Mouse (Mus musculus): ENCODE data around the gene Farp1.
"Not testable (repeated sequence)": the region's sequence is repeated elsewhere in the genome, so short reads cannot be mapped to it uniquely, and the experiment has no call there.

Farp1 gene

DNA sequence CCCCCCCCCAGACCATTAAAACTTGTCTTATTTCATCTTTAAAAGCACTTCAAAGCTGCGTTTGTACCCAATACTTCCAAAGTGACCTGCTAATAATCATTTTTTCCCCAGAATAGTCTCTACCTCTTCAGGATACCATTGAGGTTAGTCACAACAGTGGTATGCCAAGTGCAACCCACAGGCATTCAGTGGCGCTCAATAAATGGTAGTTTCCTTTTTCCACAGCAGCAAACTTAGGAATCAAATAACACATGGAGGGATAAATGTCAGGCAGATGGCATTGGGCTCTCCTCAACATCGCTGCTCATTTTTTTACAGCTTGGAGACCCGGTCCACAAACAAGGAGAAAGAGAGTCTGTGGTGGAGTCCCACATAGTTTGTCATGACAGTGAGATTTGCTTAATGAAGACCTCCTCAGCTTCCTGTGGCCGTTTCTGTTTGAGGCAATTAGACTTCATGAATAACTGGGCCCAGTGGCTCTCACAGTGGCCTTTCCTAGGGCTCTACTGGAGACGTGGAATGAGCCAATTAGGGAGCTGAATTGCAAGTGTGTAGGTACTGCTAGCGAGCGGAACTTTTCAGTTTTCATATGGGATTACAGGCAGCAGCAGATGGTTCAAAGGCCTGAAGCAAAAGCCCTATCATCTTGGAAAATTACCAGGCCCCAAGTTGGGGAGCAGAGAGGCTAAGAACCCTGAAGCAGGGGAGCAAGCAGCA, 148.6 kb downstream of the Farp1 start:
- no peak for DNase-seq (ENCODE audit: low spot score)

DNA sequence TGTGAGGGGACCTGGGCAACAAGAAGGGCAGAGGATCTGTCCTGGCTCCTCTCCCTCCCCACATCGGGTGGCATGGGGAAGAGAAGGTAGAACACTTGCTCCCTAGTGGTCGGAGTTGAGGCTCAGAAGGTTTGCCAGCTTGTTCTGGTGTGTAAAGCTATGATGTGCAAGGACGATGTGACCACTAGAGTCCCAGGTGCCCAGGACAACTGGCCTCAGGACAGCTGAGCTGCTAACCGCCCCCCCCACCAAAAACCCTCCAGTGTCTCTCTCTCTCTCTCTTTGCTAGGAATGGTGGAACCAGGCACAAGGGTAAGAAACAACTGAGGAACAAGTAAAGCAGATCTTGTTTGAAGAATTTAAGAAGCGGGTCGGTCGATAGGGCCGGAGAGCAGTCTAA, 149.4 kb downstream of the Farp1 start:
- DNase-seq (ENCODE audit: low spot score) = no peak

DNA sequence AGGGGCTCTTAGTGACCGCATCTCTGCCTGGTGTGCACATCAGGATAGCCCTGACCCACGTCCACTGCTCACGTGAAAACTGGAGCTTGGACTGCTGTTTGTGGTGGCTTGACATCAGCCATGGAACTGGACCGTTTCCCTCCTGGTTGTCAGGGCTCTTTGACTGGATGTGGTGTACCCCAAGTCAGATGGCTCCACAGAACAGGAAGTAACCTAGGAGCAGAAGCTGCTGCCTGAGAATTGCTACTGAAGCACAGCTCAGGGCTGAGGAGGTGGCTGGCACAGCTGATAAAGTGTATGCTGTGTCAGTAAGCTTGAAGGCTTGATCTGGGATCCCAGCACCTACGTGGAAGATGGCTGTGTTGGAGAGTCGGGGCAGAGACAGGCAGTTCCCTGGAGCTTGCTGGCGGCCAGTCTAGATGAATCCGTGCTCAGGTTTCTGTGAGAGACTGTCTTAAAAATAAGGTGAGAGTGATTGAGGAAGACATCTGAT, 151.4 kb downstream of the Farp1 start:
- no peak for DNase-seq (ENCODE audit: low spot score)

DNA sequence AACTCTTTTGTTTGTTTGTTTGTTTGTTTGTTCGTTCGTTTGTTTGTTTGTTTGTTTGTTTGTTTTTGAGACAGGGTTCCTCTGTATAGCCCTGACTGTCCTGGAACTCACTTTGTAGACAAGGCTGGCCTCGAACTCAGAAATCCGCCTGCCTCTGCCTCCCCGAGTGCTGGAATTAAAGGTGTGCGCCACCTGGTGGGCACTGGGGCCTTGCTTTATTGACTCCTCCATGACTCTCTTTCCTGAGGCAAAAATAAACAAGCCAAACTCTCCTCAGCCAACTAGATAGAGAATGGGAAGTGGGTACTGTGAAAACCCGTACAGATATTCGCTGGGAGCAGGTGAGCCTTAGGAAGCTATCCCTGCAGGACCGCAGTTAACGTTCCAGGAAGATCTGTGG, 154.8 kb downstream of the Farp1 start:
- DNase-seq (ENCODE audit: low spot score) = not testable (repeated sequence)

DNA sequence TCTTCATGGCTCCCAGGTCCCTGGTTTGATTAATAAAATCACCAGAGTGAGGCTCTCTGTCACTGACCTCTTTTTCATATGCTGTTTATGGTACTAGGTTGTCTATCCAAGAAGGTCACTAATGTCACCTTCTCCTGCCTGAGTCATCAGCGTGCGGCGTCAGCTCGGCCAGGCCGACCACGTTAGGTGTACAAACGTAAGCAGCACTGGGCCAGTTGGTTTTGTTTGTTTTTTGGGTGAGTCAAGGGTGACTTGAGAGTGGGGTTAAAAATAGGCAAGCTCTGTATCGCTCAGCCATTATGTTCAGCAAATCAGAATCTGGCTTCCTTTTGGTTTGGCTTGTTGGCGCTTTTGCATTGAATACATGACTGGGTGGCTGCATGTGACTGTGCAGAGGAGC, 155.4 kb downstream of the Farp1 start:
- DNase-seq (ENCODE audit: low spot score) = no peak

DNA sequence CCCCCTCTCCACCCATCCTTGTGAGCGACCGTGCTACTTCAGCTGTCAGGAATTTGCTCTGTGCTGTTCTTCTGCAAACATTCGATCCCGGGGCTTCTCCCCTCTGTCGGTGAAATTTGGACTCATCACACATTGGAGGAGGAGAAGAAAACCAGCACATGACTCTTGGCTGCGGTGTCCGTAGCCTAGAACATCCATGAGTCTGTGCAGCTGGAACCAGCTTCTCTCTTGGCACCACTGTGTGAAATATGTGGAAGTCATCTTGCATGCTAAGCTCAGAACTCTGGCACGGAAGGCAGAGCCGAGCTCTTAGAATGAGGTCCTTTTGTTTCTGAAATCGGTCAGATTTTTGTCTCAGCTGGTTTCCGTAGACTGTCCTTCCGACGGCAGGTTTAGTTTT, 156.7 kb downstream of the Farp1 start:
- DNase-seq (ENCODE audit: low spot score) = no peak

DNA sequence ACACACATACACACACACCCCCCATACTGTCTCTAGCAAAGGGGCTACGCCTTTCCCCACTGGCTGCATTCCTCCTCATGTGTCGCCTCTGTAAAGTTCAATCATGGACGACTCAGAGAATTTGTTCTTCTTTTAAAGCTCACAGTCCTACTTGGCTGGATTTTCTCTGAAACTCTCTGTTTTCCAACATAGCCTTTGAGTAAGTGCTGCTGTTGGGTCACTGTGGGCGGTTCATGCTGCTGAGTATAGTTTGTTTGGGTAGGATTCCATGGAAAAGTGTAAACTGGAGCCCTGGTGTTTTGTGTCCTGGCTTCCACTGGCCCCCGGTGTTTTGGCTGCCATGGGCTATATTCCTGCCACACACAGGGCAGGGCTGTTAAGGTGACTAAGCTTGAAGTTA, 157.4 kb downstream of the Farp1 start:
- DNase-seq (ENCODE audit: low spot score) = no peak

DNA sequence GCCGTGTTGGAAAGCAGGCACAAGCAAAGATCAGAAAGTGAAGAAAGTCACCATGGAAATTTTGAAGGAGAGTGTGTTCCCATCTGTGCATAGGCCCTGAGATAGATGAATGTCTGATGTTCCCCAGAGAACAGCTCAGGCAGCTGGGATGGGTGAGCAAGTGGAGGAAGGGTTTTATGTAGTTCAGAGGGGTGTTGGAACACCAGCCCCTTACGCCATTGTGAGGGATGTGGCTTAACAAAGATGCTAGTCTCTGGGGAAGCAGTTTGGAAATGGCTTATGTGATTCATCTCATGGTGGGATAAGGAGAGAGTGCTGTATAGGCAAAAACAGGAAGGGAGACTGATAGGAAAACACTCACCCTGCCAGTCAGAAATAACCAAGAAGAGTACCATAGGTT, 159.0 kb downstream of the Farp1 start:
- DNase-seq (ENCODE audit: low spot score) = no peak

DNA sequence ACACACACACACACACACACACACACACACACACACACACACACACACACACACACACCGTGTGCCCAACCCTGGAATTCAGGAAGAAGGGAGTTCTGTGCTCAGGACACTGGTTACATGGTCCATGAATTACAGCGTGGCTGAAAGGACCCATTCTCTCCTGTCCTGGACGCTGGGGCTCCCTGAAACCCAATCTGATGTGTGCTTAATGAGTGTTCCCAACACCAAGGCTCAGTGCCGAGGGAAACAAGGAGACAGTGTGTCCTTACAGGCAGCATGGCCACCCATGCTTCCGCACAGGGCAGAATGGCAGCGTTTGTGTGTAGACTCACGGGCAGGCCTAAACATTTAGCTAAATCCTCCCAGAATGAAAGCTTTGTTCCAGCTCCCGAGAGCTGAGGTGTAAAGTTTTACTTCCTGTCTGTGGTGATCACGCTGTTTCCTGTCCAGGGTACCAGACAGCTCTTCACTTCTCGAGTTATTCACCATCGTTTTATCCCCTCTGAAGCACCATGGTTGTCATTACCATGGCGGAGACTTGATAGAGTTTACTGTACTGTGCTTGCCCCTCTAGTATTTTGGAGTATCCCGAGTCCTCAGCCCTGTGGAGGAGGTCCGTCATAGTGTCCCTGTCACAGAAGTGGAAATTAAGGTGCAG, 164.0 kb downstream of the Farp1 start:
- DNase-seq (ENCODE audit: low spot score) = peak; percentile 39

DNA sequence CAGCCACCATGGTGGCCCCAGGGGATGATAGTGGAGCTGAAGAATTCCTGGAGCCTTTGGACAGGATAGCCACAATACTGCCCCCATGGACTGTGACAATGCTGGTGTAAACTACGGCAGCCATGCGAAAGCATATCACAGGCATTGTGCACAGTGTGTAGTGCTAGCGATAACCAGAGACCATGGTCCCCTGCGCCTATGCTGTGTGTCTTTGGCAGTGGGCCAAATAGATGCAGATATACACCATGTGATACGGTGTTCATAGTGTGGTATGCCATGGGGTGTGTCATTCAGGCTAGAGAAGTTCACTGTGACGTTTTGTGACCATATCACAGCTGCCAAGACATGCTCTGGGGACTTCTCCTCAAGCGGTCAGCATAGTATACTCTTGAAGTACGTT, 164.8 kb downstream of the Farp1 start:
- no peak for DNase-seq (ENCODE audit: low spot score)

DNA sequence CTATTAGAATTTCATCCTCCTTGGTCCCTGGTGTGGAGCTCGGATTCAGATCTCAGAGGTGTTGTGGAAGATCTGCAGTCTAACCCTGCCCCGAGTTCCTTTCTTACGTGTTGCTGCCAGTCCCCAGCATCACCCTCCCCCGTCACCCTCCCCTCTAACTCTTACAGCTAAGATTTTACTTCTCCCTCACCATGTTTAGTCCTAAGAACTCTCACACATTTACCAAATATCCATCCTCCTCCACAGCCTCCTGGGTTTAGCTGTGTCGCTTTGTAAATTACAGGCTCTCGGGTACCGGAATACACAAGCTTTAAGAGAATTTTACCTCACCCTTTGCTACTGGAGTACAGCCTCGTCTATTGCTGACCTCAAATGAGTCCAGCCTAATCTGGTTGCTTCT, 165.4 kb downstream of the Farp1 start:
- DNase-seq (ENCODE audit: low spot score) = no peak

DNA sequence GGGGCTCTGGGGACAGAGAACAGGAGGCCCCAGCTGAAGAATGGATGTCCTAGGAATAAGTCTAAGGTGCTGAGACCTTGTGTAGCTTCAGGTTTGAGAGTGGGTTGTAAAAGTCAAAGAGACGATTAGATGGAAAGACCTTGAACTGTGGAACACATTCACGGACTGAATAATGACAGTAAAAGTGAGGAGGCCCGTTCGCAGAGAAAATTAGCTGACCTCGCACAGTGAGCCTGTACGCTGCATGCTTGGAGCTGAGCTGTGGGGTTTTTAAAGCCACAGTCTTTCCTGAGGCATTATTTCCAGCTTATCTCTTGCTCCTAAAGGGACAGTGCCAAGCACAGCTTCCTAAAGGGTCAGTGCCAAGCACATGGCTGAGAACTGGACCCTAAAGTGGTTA, 166.2 kb downstream of the Farp1 start:
- no peak for DNase-seq (ENCODE audit: low spot score)

DNA sequence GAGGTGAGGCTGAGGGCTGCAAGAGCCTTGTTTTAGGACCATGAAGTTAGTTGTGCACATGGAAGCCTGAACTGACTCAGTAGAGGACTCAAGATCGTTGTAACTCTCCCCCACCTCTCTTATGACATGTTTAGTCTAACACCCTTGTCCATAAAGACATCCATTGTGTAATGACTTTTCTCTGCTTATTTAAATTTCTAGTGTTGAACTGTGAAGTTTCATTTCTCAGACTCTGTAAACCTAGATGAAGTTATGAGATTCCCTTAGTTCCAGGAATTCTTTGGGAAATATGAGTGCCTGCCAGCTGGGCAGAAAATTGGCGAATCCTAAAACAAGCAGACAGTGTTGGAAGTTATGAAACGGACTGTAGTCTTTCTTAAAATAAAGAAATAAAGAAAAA, 170.5 kb downstream of the Farp1 start:
- no peak for DNase-seq (ENCODE audit: low spot score)

DNA sequence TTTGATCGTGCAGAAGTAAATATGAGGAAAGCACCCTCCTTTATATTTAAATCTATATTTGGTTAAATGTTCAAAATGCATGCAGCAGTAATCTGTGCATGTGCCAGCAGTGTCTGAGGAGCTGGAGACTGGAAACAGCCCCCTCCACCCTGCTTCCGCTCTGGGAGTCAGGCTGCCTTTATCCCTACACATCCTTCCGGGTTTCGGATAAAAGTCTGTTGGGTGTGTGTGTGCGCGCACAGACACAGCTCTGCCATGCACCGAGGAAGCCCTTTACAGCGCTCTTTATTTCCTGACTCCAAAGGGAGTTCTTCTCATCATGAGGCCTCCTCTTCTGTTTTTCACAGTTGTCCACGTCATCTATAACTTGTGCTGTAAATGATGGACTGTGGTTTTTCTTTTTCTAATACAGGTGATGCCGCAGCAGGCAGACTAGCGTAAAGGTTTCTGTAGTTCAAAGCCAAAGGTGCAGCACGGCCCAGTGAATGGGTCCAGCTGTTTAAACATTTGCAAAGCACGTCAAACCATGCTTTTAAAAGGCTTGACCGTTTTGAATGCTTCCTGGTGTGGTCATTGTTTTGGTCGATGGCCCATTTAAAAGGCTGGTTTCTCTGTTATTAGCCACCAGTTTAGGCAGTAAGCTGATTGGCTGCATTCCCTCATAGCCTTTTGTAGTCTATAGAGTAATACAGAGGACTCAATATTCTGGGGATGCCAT, 172.6 kb downstream of the Farp1 start:
- no peak for DNase-seq (ENCODE audit: low spot score)

DNA sequence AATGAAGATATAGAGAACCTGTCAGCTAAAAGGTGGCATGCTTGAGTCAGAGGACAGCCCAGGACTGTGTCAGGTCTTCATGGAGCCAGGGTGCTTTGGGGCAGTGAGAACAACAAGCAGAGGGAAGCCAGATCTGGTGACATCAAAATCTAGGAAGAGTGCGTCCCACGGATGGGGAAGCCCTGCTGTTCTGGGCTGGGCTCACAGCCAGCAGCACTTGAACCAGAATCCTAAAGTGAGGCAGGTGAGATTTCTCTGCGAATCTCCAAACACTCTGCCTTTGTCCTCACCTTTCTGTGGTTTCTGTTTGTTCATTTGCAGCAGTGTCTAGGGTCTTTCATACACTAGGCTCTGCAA, 173.1 kb downstream of the Farp1 start:
- DNase-seq (ENCODE audit: low spot score) = no peak

DNA sequence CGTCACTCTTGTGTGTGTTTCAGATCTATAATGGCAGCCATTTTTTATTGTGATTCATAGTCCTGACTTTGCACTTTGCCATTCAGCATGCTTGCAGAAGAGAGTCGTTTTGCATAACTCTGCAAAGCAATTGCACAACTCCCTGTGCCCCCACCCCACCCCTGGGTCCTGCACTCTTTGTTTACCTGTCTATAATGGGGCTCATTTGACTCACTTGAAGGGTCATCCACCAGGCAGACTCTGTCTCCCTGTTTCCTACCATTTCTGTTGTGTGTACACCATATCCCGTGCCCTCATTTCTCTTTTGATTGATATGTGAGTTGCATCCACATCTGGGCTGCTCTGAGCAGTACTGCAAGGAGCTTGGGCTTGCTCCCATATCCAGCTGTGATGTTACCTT, 175.3 kb downstream of the Farp1 start:
- DNase-seq (ENCODE audit: low spot score) = no peak

DNA sequence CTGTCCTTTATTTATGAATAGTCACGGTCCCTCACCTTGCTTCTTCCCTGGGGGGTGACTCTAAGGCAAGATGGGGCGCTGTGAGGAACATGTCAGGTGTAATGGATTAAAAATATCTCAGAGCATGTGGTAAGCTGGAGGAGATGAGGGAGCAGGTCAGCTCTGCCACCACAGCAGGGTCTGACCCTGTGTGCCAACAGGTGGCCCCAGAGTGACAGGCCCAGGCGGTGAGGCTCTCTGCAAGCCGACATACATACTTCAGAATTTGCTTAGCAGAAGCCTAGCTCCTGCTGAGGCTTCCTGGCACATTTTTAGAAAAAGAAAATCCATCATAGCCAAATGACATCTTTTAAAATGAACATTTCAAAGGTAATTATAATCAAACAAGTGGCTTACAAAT, 178.7 kb downstream of the Farp1 start:
- no peak for DNase-seq (ENCODE audit: low spot score)

DNA sequence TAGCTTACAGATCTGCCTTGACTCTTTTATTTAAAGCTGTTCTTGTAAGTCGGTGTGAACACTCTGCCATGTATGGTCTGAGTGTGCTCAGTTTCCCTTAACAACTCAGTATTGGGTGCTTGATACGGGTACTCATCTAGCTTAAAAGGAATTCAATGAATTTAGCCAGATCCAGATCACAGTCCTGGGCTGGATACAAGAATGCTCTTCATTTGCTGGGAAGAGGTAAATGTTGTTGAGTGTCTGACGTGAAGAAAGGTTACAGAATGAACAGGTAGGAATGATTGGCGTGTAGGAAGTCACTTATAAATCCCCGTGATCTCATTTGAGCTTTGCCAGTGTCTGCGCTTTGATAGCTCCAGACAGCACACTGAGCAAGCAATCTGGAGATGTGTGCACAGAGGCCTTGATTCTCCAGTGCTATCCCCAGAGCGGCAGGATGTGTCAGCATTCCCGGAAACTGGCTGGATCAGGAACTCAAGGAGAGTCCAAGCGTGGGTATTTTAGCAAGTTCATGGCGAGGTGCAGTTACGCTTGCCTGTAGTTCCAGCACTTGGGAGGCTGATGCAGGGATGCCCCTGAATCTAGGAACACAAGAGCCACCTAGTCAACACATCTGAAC, 179.7 kb downstream of the Farp1 start:
- DNase-seq (ENCODE audit: low spot score) = no peak

DNA sequence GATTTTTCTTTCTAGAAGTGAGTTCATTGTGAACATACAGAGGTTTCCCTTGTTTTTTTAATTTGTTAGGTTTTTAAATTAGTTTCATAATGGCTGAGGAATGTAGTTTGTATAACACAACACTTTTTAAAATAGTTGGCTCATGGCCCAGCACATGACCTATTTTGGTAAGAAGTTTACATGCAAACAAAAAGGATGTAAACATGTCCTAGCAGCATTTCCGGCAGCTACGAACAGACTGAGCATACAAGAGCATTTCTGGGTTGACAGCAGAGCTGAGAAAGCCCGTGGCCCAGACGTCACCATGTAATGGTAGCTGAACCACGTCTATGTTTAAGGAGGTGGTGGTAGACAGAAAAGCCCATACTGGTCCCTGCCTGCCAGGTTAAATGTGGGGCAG, 180.8 kb downstream of the Farp1 start:
- DNase-seq (ENCODE audit: low spot score) = no peak

DNA sequence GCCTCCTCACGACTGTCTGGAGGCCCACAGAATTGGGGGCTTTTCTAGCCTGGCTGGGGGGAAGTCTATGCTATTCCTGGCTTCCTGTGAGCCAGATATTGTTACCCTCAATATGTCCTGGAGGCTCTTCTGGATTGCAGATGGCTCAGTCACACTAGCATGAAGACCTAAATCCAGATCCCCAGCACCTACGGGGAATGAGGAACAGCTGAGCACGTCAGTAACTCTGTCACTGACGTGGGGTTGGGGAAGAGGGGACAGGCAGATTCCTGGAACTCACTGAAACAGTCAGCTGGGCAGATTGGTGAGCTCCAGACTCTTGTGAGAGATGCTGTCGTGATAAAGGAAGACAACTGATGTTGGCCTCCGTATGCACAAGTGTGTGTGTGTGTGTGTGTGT, 181.7 kb downstream of the Farp1 start:
- no peak for DNase-seq (ENCODE audit: low spot score)

DNA sequence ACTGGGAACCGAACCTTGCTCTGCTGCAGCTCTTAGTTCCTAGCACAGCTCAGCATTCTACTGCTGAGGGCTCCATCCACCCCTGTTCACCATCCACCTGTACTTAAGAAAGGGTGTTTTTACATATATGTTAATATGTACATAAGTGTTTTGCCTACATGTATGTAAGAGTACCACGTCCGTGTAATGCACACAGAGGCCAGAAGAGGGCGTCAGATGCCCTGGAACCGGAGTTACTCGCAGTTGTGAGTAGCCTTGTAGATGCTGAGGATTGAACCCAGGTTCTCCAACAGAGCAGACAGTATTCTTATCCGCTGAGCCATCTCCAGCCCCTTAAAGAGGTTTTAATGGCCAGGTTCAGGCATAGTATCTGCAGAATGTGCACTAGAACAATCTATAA, 183.6 kb downstream of the Farp1 start:
- DNase-seq (ENCODE audit: low spot score) = peak; percentile 35

DNA sequence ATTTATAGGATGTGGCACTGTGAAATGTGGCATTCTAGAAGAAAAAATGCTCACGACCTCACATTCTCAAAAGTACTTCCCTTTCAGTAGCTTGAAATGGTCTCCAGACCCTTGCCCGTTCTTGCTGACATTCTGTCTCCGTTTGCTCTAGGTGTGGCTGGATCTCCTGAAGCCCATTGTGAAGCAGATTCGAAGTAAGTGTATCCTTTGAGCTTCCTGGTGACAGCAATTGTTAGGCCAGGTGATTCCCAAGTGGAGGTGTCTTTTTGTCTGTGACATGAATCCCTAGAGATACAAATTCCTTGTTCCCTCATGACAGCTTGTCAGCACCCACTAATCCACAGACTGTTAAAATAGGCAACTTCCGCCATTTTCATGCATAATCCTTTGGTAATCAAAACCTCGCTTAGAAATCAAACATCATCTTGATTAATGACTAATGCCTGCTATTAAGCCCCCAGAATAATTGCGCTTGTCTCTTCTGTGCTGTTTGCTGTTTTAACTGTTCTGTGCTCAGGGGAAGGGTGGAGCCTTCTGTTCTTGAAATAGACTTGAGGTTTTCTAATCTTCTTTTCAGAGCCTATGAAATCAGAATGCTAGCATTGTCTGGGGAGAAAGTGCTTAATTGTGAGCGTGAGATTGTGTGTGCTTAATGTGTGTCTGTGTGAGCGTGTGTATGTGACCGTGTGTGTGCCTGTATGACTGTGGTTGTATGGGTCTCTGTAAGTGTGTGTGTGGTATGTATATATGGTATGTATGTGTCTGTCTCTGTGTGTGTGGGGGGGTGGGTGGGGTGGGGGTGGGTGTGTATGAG, 184.4 kb downstream of the Farp1 start:
- DNase-seq (ENCODE audit: low spot score) = no peak

Data from retina, embryonic 14.5 days (tissue).